ENCODE assay signal across 15 mouse cellular contexts in genomic region chr10:21907784-21908183, GRCm38 (mm10). TPM values are rescaled to one million over a fixed set of nuclear protein-coding genes. Genes with fewer than 3 reads are reported as not detected.
A peak's percentile ranks its signal among the peaks of the same experiment; 100 is the strongest.
DNase-seq lines count a peak whose midpoint lies in the region; ATAC-seq and TF ChIP-seq lines count a peak whose summit lies in the region.
"Had no signal": no experiment of that assay in that cellular context is flagged by ENCODE, and none has a peak within 500 bp of the region (broad histone marks: within the 10 kb centered on the region; RNA-seq: fewer than 3 reads in every experiment).

No protein-coding gene starts in this region.

- H3K36me3 ChIP-seq in intestine, embryonic 15.5 days: no peaks in the 10 kb centered on the region
- no peaks in the 10 kb centered on the region for H3K36me3 ChIP-seq in intestine, embryonic 16.5 days (ENCODE audit: control insufficient read depth, insufficient read depth, low read length)
- H3K36me3 ChIP-seq: liver, embryonic 13.5 days; neural tube, embryonic 15.5 days had no signal

- TF ChIP-seq CTCF in cerebellum, adult 2 months (IDR thresholded peaks at IDR 0.05; ENCODE audit: borderline replicate concordance, insufficient read depth, low read depth, low read length): no peak

- H3K4me3 ChIP-seq in intestine, embryonic 15.5 days (replicated peaks): no peak overlapping the region
- H3K4me3 ChIP-seq in intestine, embryonic 16.5 days (ENCODE audit: low read length): no peak overlapping the region
- no peak overlapping the region for H3K4me3 ChIP-seq in cerebellum, adult 2 months (replicated peaks; ENCODE audit: insufficient read depth, low read depth, low read length)
- H3K4me3 ChIP-seq: liver, embryonic 13.5 days; megakaryocyte, embryonic 14.5 days; neural tube, embryonic 15.5 days had no signal

- H3K4me2 ChIP-seq in intestine, embryonic 15.5 days (replicated peaks): no peak overlapping the region
- no peak overlapping the region for H3K4me2 ChIP-seq in intestine, embryonic 16.5 days (ENCODE audit: low read depth, low read length)
- H3K4me2 ChIP-seq: liver, embryonic 13.5 days; neural tube, embryonic 15.5 days had no signal

- H3K27me3 ChIP-seq in intestine, embryonic 15.5 days (replicated peaks): no peaks in the 10 kb centered on the region
- H3K27me3 ChIP-seq in intestine, embryonic 16.5 days (replicated peaks; ENCODE audit: control insufficient read depth, insufficient read depth, low read length): no peaks in the 10 kb centered on the region
- H3K27me3 ChIP-seq in cerebellum, adult 2 months (ENCODE audit: control insufficient read depth, insufficient read depth, low read length): no peaks in the 10 kb centered on the region
- H3K27me3 ChIP-seq: megakaryocyte, embryonic 14.5 days; neural tube, embryonic 15.5 days had no signal

- no peak for ATAC-seq in intestine, embryonic 15.5 days
- no peak for ATAC-seq in intestine, embryonic 16.5 days
- ATAC-seq in megakaryocyte, adult 5-6 weeks (ENCODE audit: poor library complexity, severe bottlenecking): peak; percentile 71

- WGBS in intestine, embryonic 15.5 days: 50% methylated on average over 3 of the region's 3 CpGs
- WGBS in intestine, embryonic 16.5 days: 52% methylated on average over 3 of the region's 3 CpGs
- WGBS in cerebellum, adult 2 months: 66% methylated on average over 3 of the region's 3 CpGs

- no peaks in the 10 kb centered on the region for H3K4me1 ChIP-seq in intestine, embryonic 15.5 days (replicated peaks)
- H3K4me1 ChIP-seq in intestine, embryonic 16.5 days (ENCODE audit: control insufficient read depth, insufficient read depth, low read length): no peaks in the 10 kb centered on the region; the same call in 1 of the 2 replicates
- H3K4me1 ChIP-seq in cerebellum, adult 2 months (ENCODE audit: control insufficient read depth, insufficient read depth, low read length): peaks cover 12% of the 10 kb centered on the region
- H3K4me1 ChIP-seq: liver, embryonic 13.5 days; megakaryocyte, embryonic 14.5 days had no signal

- H3K9me3 ChIP-seq in intestine, embryonic 15.5 days: no peaks in the 10 kb centered on the region
- no peaks in the 10 kb centered on the region for H3K9me3 ChIP-seq in intestine, embryonic 16.5 days (ENCODE audit: control insufficient read depth, low read length)
- H3K9me3 ChIP-seq: liver, embryonic 13.5 days; neural tube, embryonic 15.5 days had no signal

- no peak overlapping the region for H3K9ac ChIP-seq in intestine, embryonic 15.5 days
- H3K9ac ChIP-seq in intestine, embryonic 16.5 days (ENCODE audit: low read depth, low read length): no peak overlapping the region
- H3K9ac ChIP-seq: liver, embryonic 13.5 days; neural tube, embryonic 15.5 days had no signal

- 0 out of 2 replicates have a peak overlapping the region, but pooled peaks have one; percentile 0 for H3K27ac ChIP-seq in intestine, embryonic 15.5 days
- no peak overlapping the region for H3K27ac ChIP-seq in intestine, embryonic 16.5 days (ENCODE audit: low read length)
- H3K27ac ChIP-seq in cerebellum, adult 2 months (ENCODE audit: insufficient read depth, low read length): no peak overlapping the region
- H3K27ac ChIP-seq: kidney, postnatal 0 days; liver, embryonic 13.5 days; neural tube, embryonic 15.5 days had no signal

- DNase-seq in thymus, postnatal 4 days: peak; percentile 26
- DNase-seq in thymus, adult 18-20 months: no peak
- DNase-seq in frontal cortex, postnatal 25 days (ENCODE audit: low spot score in 2 of 2): no peak
- DNase-seq in cerebellum, adult 2 months: no peak
- DNase-seq: adrenal gland, adult 2 months; cerebellum, postnatal 10 days; heart, postnatal 14 days; left cerebral cortex, postnatal 4 days; liver, embryonic 13.5 days had no signal

- TF ChIP-seq POLR2A in cerebellum, adult 2 months (IDR thresholded peaks at IDR 0.05; ENCODE audit: borderline replicate concordance, insufficient read depth, low read length): no peak

RNA-seq across cellular contexts. Expression of gene Sgk1, which starts 25.8 kb away (rescaled TPM):
- polyA plus RNA-seq in intestine, embryonic 15.5 days (2015; fragmentation: Nextera tagmentation; extraction: Ambion mirVana): 30.6 and 36.7 TPM in 2 replicates
- polyA plus RNA-seq in intestine, embryonic 16.5 days (2015; fragmentation: Nextera tagmentation; extraction: Ambion mirVana): 33.6 and 35.1 TPM in 2 replicates
- total RNA-seq in megakaryocyte, adult 5-6 weeks (2015): 27.2 and 31.3 TPM in 2 replicates
- 43.9 and 48.3 TPM in 2 replicates for total RNA-seq in megakaryocyte, adult 5-6 weeks (2017)
- 40.4 and 56.6 TPM in 2 replicates for polyA plus RNA-seq in cerebellum, adult 2 months (2012; rRNA removed)
